Mouse (Mus musculus): ENCODE results near the gene En2.
A peak's percentile ranks its signal among the peaks of the same experiment; 100 is the strongest.

DNA sequence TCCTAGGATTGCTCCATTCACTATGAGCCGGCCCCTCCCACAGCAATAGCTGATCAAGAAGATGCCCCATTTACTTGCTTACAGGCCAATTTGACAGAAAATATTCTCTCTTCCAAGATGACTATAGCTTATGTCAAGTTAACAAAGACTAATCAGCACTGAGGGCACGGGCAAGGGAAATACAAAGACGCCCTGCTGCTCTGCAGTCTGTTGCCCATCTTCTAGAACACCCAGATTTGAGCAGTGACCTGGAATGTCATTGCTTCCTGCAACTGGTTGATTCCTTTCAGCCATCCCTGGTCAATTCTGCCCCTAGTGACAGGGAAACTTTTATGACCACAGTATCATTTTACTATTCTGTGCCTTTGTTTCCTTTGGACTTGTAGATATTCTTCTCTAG lies 16.1 kb upstream of the En2 start:
- TF ChIP-seq POLR2A (IDR thresholded peaks at IDR 0.05; ENCODE audit: borderline replicate concordance, insufficient read depth, low read length) (no peak), CTCF (IDR thresholded peaks at IDR 0.05; ENCODE audit: borderline replicate concordance, insufficient read depth, low read depth, low read length) (peak; percentile 16; the same call in 1 of the 2 replicates)
